Mouse (Mus musculus) heart, embryonic 11.5 days (tissue): ENCODE data around the gene Prim1. TPM values are rescaled to one million over a fixed set of nuclear protein-coding genes. Genes with fewer than 3 reads are reported as not detected.
"Not testable (repeated sequence)": the region's sequence is repeated elsewhere in the genome, so short reads cannot be mapped to it uniquely, and the experiment has no call there.

Source experiments
- ATAC-seq: fragments of 200-750 bp; cut with Nextera tagmentation; replicated peaks from 2 replicates; pipeline ENCODE4 v1.8.0; 2017; ENCODE audit warnings: moderate library complexity; ENCODE audit not compliant: insufficient number of reproducible peaks, low FRiP score, low TSS enrichment
- H3K27ac ChIP-seq: fragments of 300-500 bp; sonication (generic); 2 replicates; pipeline ENCODE4 v1.5.1; 2014; ENCODE audit warnings: mild to moderate bottlenecking, low read depth, low read length
- H3K27me3 ChIP-seq: fragments of 300-500 bp; sonication (generic); 2 replicates; pipeline ENCODE4 v1.6.1; 2014; ENCODE audit warnings: mild to moderate bottlenecking, low read length, mixed read lengths; ENCODE audit not compliant: control insufficient read depth, insufficient read depth
- H3K36me3 ChIP-seq: fragments of 300-500 bp; sonication (generic); 2 replicates; pipeline ENCODE4 v1.6.1; 2014; ENCODE audit warnings: mild to moderate bottlenecking, low read length, moderate library complexity, mixed read lengths; ENCODE audit not compliant: control insufficient read depth, insufficient read depth
- H3K4me1 ChIP-seq: fragments of 300-500 bp; sonication (generic); 2 replicates; pipeline ENCODE4 v1.6.1; 2014; ENCODE audit warnings: low read length; ENCODE audit not compliant: control insufficient read depth, insufficient read depth
- H3K4me2 ChIP-seq: fragments of 300-500 bp; sonication (generic); 2 replicates; pipeline ENCODE4 v1.6.1; 2014; ENCODE audit warnings: mild to moderate bottlenecking, moderate library complexity
- H3K4me3 ChIP-seq: fragments of 300-500 bp; sonication (generic); 2 replicates; pipeline ENCODE4 v1.5.1; 2014; ENCODE audit warnings: low read depth, low read length
- H3K9ac ChIP-seq: fragments of 300-500 bp; sonication (generic); 2 replicates; pipeline ENCODE4 v1.6.1; 2014; ENCODE audit warnings: mild to moderate bottlenecking, low read depth, low read length, moderate library complexity
- H3K9me3 ChIP-seq: fragments of 300-500 bp; sonication (generic); replicated peaks from 2 replicates; pipeline ENCODE4 v1.6.1; 2016; ENCODE audit warnings: low read length; ENCODE audit not compliant: control insufficient read depth
- WGBS: fragments of 180-500 bp; shearing (Covaris S2); extraction: QIAGEN DNeasy Blood & Tissue Kit; methylation state at CpG from one replicate; pipeline ENCODE4 v1.1.7; 2014; ENCODE audit not compliant: insufficient replicate concordance; 5-methylcytosine and 5-hydroxymethylcytosine counted together
- polyA plus RNA-seq: library from polyadenylated mRNA; unstranded; fragments of >200 nt; fragmentation: Nextera tagmentation; extraction: Ambion mirVana; gene quantifications from 2 replicates; pipeline ENCODE4 v1.2.1, GENCODE M21; 2014

The Prim1 gene
- polyA plus RNA-seq, 1 experiment from 2014 or later: 56.0 TPM

- peaks cover 11% of the 10 kb centered on the region; the same call in 1 of the 2 replicates for H3K36me3 ChIP-seq
- not testable (repeated sequence) for ATAC-seq, H3K27ac ChIP-seq, H3K4me3 ChIP-seq, H3K4me2 ChIP-seq, H3K4me1 ChIP-seq, H3K9me3 ChIP-seq, H3K27me3 ChIP-seq, H3K9ac ChIP-seq
- 70% methylated on average over 5 of the region's 5 CpGs for WGBS
Measured at GRCm38 (mm10) chr10:128078269-128078668, 63.3 kb downstream of the Prim1 start.

Other genes with a start within 250 kb of the Prim1 start
- 0.18 TPM in 1 of 2 replicates, not detected in the other for gene Rdh9, start 238.8 kb upstream of the Prim1 start, polyA plus RNA-seq
- gene Rdh16, start 214.0 kb upstream of the Prim1 start, polyA plus RNA-seq: not detected in 2 replicates
- gene Rdh19, start 165.2 kb upstream of the Prim1 start, polyA plus RNA-seq: not detected in 2 replicates
- gene Rdh16f2, start 148.7 kb upstream of the Prim1 start, polyA plus RNA-seq: not detected in 2 replicates
- not detected in 2 replicates for gene Rdh7, start 126.4 kb upstream of the Prim1 start, polyA plus RNA-seq
- not detected in 2 replicates for gene Sdr9c7, start 116.7 kb upstream of the Prim1 start, polyA plus RNA-seq
- gene Hsd17b6, start 7.6 kb upstream of the Prim1 start, polyA plus RNA-seq: not detected in 2 replicates
- 678 and 713 TPM in 2 replicates for gene Naca, start 20.4 kb downstream of the Prim1 start, polyA plus RNA-seq
- gene Ptges3, start 43.8 kb downstream of the Prim1 start, polyA plus RNA-seq: 354 and 377 TPM in 2 replicates
- gene Atp5b, start 68.1 kb downstream of the Prim1 start, polyA plus RNA-seq: 4,523 and 4,948 TPM in 2 replicates
- 10.9 and 21.7 TPM in 2 replicates for gene Baz2a, start 76.4 kb downstream of the Prim1 start, polyA plus RNA-seq
- gene Rbms2, start 165.1 kb downstream of the Prim1 start, polyA plus RNA-seq: 36.1 and 38.5 TPM in 2 replicates
- 0.89 and 1.3 TPM in 2 replicates for gene Gls2, start 179.3 kb downstream of the Prim1 start, polyA plus RNA-seq
- 40.4 and 41.4 TPM in 2 replicates for gene Spryd4, start 196.6 kb downstream of the Prim1 start, polyA plus RNA-seq
- gene Mip, start 210.7 kb downstream of the Prim1 start, polyA plus RNA-seq: not detected in 2 replicates
- gene Timeless, start 216.9 kb downstream of the Prim1 start, polyA plus RNA-seq: 33.1 and 34.2 TPM in 2 replicates
- 0.24 TPM in 1 of 2 replicates, not detected in the other for gene Apon, start 238.9 kb downstream of the Prim1 start, polyA plus RNA-seq